Mouse (Mus musculus): ENCODE measurements around the gene Inpp1. TPM values are rescaled to one million over a fixed set of nuclear protein-coding genes. Genes with fewer than 3 reads are reported as not detected.

The Inpp1 gene
- polyA plus RNA-seq, 1 experiment from 2014 or later = 16.0 TPM

DNA sequence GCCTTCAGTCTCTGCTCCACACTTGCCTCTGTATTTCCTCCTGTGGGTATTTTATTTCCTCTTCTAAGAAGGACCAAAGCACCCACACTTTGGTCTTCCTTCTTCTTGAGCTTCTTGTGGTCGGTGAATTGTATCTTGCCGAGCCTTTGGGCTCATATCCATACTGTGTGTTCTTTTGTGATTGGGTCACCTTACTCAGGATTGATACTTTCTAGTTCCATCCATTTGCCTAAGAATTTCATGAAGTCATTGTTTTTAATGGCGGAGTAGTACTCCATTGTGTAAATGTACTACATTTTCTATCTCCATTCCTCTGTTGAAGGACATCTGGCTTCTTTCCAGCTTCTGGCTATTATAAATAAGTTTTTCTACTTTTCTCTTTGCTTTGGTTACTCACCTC lies 26.9 kb upstream of the Inpp1 start:
- Histone ChIP-seq H3K9me3 (ENCODE audit: control insufficient read depth, low read length) (no peaks in the 10 kb centered on the region), H3K4me2 (ENCODE audit: low read depth, severe bottlenecking) (peak overlapping the region; percentile 24; the same call in 1 of the 2 replicates), H3K9ac (ENCODE audit: low read length) (no peak overlapping the region), H3K27me3 (ENCODE audit: control insufficient read depth, insufficient read depth, low read length) (no peaks in the 10 kb centered on the region), H3K27ac (replicated peaks; ENCODE audit: low read depth, low read length) (no peak overlapping the region), H3K4me1 (ENCODE audit: control insufficient read depth, insufficient read depth, low read length) (peaks cover 4% of the 10 kb centered on the region; the same call in 1 of the 2 replicates), H3K36me3 (ENCODE audit: control insufficient read depth, insufficient read depth, low read length) (no peaks in the 10 kb centered on the region), H3K4me3 (ENCODE audit: low read depth, low read length) (peak overlapping the region; percentile 9; the same call in 1 of the 2 replicates)
- 16% methylated on average over 3 of the region's 3 CpGs for WGBS
- ATAC-seq (ENCODE audit: insufficient number of reproducible peaks, low FRiP score, low TSS enrichment, low read depth) = peak; percentile 40
- no peak for DNase-seq (ENCODE audit: low spot score)

DNA sequence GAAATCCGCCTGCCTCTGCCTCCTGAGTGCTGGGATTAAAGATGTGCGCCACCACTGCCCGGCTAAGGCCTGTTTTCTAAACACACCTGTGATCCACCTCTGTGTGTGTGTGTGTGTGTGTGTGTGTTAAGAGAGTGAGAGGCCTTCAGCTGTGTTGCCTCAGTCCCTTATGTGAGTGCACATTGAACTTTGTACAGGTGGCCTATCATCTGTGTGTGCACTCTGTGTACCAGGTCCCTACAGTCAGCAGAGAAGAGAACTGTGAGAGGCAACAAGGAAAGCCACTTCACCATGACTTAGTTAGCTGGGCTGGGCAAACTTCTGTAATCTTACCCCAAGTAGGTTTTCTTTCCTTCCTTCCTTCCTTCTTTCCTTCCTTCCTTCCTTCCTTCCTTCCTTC lies 21.6 kb upstream of the Inpp1 start:
- 100% methylated on average over 2 of the region's 3 CpGs for WGBS
- Histone ChIP-seq H3K36me3 (ENCODE audit: control insufficient read depth, insufficient read depth, low read length) (no peaks in the 10 kb centered on the region), H3K27ac (replicated peaks; ENCODE audit: low read depth, low read length) (no peak overlapping the region), H3K9ac (ENCODE audit: low read length) (no peak overlapping the region), H3K9me3 (ENCODE audit: control insufficient read depth, low read length) (no peaks in the 10 kb centered on the region), H3K4me2 (ENCODE audit: low read depth, severe bottlenecking) (no peak overlapping the region), H3K4me1 (ENCODE audit: control insufficient read depth, insufficient read depth, low read length) (no peaks in the 10 kb centered on the region), H3K27me3 (ENCODE audit: control insufficient read depth, insufficient read depth, low read length) (no peaks in the 10 kb centered on the region), H3K4me3 (ENCODE audit: low read depth, low read length) (no peak overlapping the region)
- ATAC-seq (ENCODE audit: insufficient number of reproducible peaks, low FRiP score, low TSS enrichment, low read depth) (no peak), DNase-seq (ENCODE audit: low spot score) (no peak)

DNA sequence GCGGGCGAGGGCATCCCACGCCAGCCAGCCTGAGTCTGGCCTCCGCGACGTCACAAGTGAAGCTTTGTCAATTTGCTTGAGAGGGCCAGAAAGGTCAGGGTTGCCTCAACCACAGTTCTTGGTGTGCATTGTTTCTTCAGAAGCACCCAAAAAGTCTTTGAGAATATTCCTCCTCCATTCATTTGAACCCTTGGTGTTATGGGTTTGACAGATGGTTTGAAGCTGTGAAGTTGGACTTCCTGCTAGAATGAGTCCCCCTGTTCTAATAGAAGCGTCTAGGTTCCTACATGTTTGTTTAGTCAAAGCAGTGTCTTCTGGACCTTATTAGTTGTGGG lies 292 bp upstream of the Inpp1 start:
- no peak overlapping the region; the same call in 1 of the 2 replicates for H3K27ac ChIP-seq (replicated peaks; ENCODE audit: low read depth, low read length)
- WGBS = 9% methylated on average over 6 of the region's 7 CpGs
- ATAC-seq (ENCODE audit: insufficient number of reproducible peaks, low FRiP score, low TSS enrichment, low read depth) (peak; percentile 14; the same call in 1 of the 2 replicates), DNase-seq (ENCODE audit: low spot score) (no peak)
- no peaks in the 10 kb centered on the region for H3K36me3 ChIP-seq (ENCODE audit: control insufficient read depth, insufficient read depth, low read length)
- H3K9me3 ChIP-seq (ENCODE audit: control insufficient read depth, low read length) = no peaks in the 10 kb centered on the region
- no peaks in the 10 kb centered on the region for H3K27me3 ChIP-seq (ENCODE audit: control insufficient read depth, insufficient read depth, low read length)
- H3K4me2 ChIP-seq (ENCODE audit: low read depth, severe bottlenecking) = peak overlapping the region; percentile 76
- peak overlapping the region; percentile 65 for H3K4me3 ChIP-seq (ENCODE audit: low read depth, low read length)
- H3K4me1 ChIP-seq (ENCODE audit: control insufficient read depth, insufficient read depth, low read length) = no peaks in the 10 kb centered on the region
- peak overlapping the region; percentile 86 for H3K9ac ChIP-seq (ENCODE audit: low read length)

DNA sequence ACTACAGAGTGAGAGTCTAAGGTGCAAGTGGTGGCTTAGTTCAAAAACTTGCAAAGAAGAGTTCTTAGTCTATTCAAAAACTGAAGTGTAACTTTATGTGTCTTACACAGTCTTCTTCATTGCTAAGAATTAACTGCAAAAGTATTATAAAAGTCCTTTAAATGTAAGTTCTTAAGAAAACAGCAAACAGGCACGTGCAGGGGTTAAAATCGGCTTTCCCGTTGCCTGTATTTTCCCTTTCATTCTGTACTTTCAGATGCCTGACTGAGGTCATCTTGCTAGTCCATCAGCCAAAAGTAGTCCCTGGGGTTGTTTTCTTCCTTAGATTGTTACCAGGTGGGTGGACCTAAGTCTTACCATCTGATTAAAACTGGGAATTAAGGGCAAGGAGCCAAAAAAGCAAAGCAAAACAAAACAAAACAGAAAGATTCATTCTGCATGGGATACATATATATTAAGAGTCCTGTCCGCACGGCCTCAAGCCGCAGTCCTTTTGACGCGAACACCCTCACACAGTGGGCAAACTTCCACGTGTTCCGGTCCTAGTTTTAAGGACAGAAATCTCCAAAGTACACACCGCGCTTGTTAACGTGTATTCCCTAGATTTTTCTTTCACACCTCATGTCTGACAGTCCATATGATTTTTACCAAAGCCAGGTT lies 1.1 kb downstream of the Inpp1 start:
- Histone ChIP-seq H3K4me1 (ENCODE audit: control insufficient read depth, insufficient read depth, low read length) (no peaks in the 10 kb centered on the region), H3K36me3 (ENCODE audit: control insufficient read depth, insufficient read depth, low read length) (no peaks in the 10 kb centered on the region), H3K9me3 (ENCODE audit: control insufficient read depth, low read length) (no peaks in the 10 kb centered on the region), H3K27me3 (ENCODE audit: control insufficient read depth, insufficient read depth, low read length) (no peaks in the 10 kb centered on the region), H3K4me2 (ENCODE audit: low read depth, severe bottlenecking) (peak overlapping the region; percentile 76), H3K27ac (replicated peaks; ENCODE audit: low read depth, low read length) (no peak overlapping the region), H3K4me3 (ENCODE audit: low read depth, low read length) (peak overlapping the region; percentile 65), H3K9ac (ENCODE audit: low read length) (peak overlapping the region; percentile 86; the same call in 1 of the 2 replicates)
- ATAC-seq (ENCODE audit: insufficient number of reproducible peaks, low FRiP score, low TSS enrichment, low read depth) (no peak; the same call in 1 of the 2 replicates), DNase-seq (ENCODE audit: low spot score) (no peak)
- 67% methylated on average over 13 of the region's 13 CpGs for WGBS

DNA sequence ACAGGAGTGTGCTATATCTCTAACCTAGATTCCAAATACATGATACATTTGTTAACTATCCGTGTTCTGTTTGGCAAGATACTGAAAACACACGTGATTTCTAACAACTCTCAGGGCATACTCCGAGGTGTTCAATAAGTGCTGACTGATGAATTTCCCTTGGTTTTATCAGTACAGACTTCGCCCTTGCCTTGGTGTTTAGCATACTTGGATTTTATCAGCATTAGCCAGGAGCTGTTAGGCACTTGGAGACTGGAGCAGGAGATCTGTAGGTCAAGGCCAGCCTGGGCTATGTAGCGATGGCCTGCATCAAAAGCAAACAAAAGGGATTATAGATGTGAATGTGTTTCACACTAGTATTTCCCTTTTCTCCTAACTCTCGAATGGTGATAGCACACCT lies 9.0 kb downstream of the Inpp1 start:
- 88% methylated on average over 6 of the region's 6 CpGs for WGBS
- Histone ChIP-seq H3K4me2 (ENCODE audit: low read depth, severe bottlenecking) (no peak overlapping the region), H3K4me3 (ENCODE audit: low read depth, low read length) (no peak overlapping the region), H3K36me3 (ENCODE audit: control insufficient read depth, insufficient read depth, low read length) (no peaks in the 10 kb centered on the region), H3K27ac (replicated peaks; ENCODE audit: low read depth, low read length) (no peak overlapping the region), H3K9me3 (ENCODE audit: control insufficient read depth, low read length) (no peaks in the 10 kb centered on the region), H3K27me3 (ENCODE audit: control insufficient read depth, insufficient read depth, low read length) (no peaks in the 10 kb centered on the region), H3K4me1 (ENCODE audit: control insufficient read depth, insufficient read depth, low read length) (no peaks in the 10 kb centered on the region), H3K9ac (ENCODE audit: low read length) (no peak overlapping the region)
- DNase-seq (ENCODE audit: low spot score) (no peak), ATAC-seq (ENCODE audit: insufficient number of reproducible peaks, low FRiP score, low TSS enrichment, low read depth) (no peak)

DNA sequence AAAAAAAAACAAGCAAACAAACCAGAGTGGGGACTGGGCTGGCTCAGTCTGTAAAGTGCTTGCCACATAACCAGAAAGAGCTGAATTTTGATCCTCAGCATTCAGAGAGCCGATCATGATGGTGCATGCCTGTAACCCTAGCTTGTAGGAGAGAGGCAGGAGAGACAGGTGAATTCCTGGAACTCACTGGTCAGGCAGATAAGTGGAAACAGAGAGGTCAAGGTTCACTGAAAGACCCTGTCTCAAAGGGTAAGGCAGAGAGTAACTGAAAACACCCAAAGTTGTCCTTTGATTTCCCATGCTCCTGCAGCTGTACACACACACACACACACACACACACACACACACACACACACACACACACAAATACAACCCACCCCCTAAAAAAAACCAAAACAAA lies 12.4 kb downstream of the Inpp1 start:
- no peaks in the 10 kb centered on the region for H3K36me3 ChIP-seq (ENCODE audit: control insufficient read depth, insufficient read depth, low read length)
- 81% methylated on average over 1 of the region's 1 CpGs for WGBS
- H3K4me1 ChIP-seq (ENCODE audit: control insufficient read depth, insufficient read depth, low read length) = no peaks in the 10 kb centered on the region
- H3K27me3 ChIP-seq (ENCODE audit: control insufficient read depth, insufficient read depth, low read length) = no peaks in the 10 kb centered on the region
- no peak overlapping the region for H3K27ac ChIP-seq (replicated peaks; ENCODE audit: low read depth, low read length)
- no peak overlapping the region for H3K4me2 ChIP-seq (ENCODE audit: low read depth, severe bottlenecking)
- H3K4me3 ChIP-seq (ENCODE audit: low read depth, low read length) = no peak overlapping the region
- H3K9me3 ChIP-seq (ENCODE audit: control insufficient read depth, low read length) = no peaks in the 10 kb centered on the region
- H3K9ac ChIP-seq (ENCODE audit: low read length) = no peak overlapping the region
- no peak for ATAC-seq (ENCODE audit: insufficient number of reproducible peaks, low FRiP score, low TSS enrichment, low read depth)
- no peak for DNase-seq (ENCODE audit: low spot score)

DNA sequence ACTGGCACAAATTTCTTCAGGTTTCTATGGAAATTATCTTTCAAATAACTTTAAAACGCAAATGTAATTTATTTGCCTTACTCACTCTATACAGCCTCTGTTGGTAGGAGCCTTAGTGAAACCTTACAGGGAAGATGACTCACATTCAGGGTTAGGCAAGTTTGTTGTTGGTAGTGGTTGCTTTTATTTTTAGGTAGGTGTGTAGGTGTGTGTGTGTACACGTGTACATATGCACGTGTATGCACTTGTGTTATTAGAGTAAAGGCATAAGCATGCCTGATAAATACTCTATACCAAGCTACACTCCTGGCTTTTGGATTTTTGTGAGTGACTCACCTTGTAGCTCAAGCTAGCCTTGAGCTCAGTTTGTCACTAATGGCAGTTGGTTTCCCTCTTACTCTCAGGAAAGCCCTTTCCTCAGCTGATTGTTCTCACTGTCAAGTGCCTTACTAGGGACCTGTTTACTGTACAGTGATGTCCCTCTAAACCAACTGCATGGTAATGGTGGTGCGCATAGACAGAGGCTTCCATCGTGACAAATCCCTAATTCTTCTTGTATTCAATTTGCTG lies 15.0 kb downstream of the Inpp1 start:
- peaks cover 2% of the 10 kb centered on the region; the same call in 1 of the 2 replicates for H3K4me1 ChIP-seq (ENCODE audit: control insufficient read depth, insufficient read depth, low read length)
- H3K4me3 ChIP-seq (ENCODE audit: low read depth, low read length) = no peak overlapping the region
- H3K9me3 ChIP-seq (ENCODE audit: control insufficient read depth, low read length) = no peaks in the 10 kb centered on the region
- DNase-seq (ENCODE audit: low spot score) = no peak
- no peak overlapping the region for H3K9ac ChIP-seq (ENCODE audit: low read length)
- no peak overlapping the region for H3K4me2 ChIP-seq (ENCODE audit: low read depth, severe bottlenecking)
- no peaks in the 10 kb centered on the region for H3K27me3 ChIP-seq (ENCODE audit: control insufficient read depth, insufficient read depth, low read length)
- no peaks in the 10 kb centered on the region for H3K36me3 ChIP-seq (ENCODE audit: control insufficient read depth, insufficient read depth, low read length)
- H3K27ac ChIP-seq (replicated peaks; ENCODE audit: low read depth, low read length) = no peak overlapping the region
- no peak for ATAC-seq (ENCODE audit: insufficient number of reproducible peaks, low FRiP score, low TSS enrichment, low read depth)
- 90% methylated on average over 5 of the region's 5 CpGs for WGBS

DNA sequence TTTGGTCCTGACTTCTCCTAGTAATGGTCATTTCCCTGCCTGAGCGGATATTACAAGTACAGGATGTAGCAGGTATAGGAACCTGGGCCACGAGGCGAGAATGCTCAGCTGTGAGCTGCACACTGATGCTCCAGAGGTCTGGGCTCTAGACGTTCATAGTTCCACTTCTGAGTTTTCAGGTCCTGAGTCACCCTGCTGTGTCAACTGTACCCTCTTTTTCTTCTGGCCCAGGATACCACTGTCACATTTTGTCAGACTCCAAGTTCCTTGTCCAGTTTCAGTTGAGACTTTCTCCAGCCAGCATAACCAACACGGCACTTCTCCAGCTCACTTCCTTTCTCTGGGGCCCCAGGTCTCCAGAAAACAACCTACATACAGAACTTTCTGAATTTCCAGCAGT lies 15.8 kb downstream of the Inpp1 start:
- H3K27me3 ChIP-seq (ENCODE audit: control insufficient read depth, insufficient read depth, low read length) = no peaks in the 10 kb centered on the region
- DNase-seq (ENCODE audit: low spot score) (no peak), ATAC-seq (ENCODE audit: insufficient number of reproducible peaks, low FRiP score, low TSS enrichment, low read depth) (no peak)
- no peak overlapping the region for H3K4me2 ChIP-seq (ENCODE audit: low read depth, severe bottlenecking)
- no peak overlapping the region for H3K9ac ChIP-seq (ENCODE audit: low read length)
- WGBS = 90% methylated on average over 5 of the region's 5 CpGs
- H3K4me3 ChIP-seq (ENCODE audit: low read depth, low read length) = no peak overlapping the region
- H3K36me3 ChIP-seq (ENCODE audit: control insufficient read depth, insufficient read depth, low read length) = no peaks in the 10 kb centered on the region
- peaks cover 2% of the 10 kb centered on the region; the same call in 1 of the 2 replicates for H3K4me1 ChIP-seq (ENCODE audit: control insufficient read depth, insufficient read depth, low read length)
- H3K27ac ChIP-seq (replicated peaks; ENCODE audit: low read depth, low read length) = no peak overlapping the region
- no peaks in the 10 kb centered on the region for H3K9me3 ChIP-seq (ENCODE audit: control insufficient read depth, low read length)

Measured in limb, embryonic 11.5 days (tissue).